Mouse (Mus musculus) c-Kit-negative CD71-positive TER-119-positive erythroid progenitor cells, embryonic 14.5 days (primary cell): Measurements from ENCODE around the gene Bcar3.

Experiments used
- DNase-seq: peaks from one replicate; pipeline ENCODE4 v3.0.0-alpha.2; 2013; ENCODE audit warnings: low read depth, low spot score

Bcar3 gene

DNA sequence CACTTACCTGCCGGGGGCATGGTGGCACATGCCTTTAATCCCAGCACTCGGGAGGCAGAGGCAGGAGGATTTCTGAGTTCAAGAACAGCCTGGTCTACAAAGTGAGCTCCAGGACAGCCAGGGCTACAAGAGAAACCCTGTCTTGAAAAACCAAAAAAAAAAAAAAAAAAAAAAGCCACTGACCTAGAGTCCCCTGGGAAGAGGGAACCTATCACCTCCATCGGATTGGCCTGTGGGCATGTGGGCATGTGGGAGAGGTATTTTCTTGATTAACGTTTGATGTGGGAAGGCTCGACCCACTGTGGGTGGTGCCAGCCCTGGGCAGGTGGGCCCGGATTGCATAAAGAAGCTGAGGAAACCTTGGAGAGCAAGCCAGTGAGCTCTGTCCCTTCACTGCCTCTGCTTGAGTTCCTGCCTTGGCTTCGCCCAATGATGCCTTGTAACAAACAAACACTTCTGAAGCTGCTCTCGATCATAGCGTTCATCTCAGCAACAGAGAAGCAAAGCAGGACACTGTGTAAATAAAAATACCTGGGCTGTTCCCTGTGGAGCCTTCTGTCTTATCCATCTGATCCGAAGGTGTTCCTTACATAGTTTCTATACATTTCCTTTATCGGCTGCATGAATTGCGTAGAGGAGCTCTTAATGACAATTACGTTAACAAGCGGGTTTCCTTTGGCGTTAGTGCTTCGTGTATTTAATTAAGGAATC is 124.8 kb downstream of the Bcar3 start:
- no peak for DNase-seq

DNA sequence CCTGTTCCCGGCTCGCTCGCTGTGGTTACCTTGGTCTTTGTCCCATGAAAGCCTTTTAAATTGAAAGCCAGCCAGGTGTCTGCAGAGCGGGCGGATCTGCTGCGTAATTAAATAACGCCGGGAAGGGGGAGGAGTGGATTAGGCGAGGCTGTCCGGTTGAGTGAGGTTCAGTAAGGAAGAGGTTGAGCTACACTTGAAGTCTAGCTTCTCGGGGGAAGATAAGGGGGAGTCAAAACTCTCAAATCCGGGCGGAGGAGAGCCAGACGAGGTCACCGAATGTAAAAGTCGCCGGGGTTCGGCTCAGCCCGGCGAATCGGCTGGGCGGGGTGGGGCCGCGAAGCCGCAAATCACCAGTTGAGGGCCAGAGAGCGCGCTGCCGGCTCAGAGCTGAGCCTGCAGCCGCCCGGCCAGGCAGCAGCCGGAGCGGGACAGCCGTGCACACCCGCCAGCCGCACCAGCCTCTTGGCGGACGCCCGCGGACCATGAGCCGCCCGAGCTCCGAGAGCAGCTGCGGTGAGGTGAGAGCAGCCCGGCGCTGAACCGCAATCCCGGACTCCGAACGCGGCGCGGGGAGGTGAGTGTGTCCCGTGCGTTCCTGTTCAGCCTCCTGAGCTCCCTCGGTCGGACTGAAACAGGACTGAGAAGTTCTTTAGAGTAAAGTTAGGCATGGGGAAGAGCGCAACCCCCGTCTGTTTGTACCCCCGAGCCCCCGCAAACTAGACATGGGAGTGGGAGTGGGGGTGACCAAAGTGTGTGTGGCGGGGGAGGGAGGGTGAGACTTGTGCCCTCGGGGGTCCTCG is 125.9 kb downstream of the Bcar3 start:
- no peak for DNase-seq

DNA sequence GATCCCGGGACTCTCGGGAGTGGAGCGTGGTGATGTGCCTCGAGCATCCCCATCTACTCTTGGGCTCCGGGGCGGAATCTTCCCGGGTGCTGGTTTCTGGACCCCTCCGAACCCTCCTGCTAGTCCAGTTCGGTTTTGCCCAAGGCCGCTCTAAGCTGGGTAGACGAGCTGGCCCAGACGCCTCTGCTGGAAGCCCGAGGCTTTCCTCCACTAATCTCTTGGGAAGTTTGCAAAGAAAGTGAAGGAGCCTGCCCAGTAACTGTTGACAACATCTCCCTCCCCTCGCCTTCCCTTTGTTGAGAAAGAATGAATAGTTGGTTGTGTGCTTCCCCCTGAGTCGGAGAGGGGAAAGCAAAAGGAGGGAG is 126.5 kb downstream of the Bcar3 start:
- DNase-seq = no peak

DNA sequence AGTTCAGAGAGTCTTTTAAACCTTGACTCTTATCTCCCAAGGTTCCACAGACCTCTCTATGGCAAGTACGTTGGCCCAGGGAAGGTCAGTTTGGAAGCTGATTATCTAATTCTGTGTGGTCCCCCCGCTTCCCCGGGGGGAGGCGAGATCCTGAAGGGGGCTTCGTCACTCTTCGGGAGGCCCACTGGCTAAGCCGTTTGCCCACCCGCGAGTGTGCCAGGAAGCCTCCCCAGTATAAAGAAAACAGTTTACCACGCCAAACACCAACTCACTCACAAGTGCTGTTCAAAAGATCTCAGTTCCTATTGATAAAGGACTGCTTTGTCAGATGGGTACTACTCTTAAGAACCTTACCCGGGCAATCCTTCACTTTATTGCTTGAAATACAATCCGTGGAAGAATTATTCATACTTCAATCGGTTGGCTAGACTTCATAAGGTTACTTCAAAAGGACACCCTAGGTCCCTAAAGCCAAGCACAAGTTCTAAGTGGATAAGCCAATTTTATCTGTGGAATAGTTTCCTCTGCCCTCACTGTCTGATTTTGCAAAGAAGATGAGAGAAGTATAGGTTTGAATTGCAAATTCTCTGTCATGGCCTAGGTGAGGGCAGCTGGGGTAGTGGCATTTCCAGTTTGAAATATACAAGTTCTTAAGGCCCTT is 127.2 kb downstream of the Bcar3 start:
- DNase-seq = no peak

DNA sequence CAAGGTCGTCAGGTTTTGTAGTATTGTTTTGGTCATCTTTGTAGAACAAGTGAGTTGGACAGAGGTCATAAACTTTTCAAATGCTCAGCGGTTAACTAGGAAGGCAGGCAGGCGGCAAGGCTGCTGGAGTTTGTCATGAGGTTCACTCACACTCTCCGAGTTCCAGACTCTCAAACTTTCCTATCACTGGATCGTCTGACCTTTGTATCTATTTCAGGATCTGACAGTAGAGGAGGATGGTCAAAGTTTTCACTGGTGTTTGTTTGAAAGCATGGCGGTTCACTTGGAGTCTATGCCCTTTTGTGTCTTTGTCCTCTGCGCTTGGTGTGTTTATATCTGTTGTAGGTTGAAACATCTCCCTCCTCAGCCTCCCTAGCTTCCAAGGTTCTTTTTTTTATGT is 127.9 kb downstream of the Bcar3 start:
- no peak for DNase-seq

DNA sequence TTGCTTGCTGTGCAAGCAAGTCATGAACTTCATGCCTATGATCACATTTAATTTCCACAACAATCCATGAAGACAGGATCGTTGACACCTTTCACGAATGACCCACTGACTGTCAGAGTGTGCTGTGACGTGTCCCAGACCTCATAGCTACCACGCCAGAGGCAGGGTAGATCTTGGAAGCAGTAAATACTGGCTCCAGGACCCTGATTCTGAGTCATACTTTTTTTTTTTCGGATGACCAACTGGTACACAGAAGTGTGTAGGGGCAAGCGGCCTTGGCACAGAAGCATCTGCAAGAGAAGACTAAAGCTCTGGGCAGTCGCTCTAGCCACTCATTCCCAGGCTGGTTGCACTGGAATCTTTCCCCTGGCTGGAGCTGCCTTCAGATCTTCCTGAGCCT is 128.3 kb downstream of the Bcar3 start:
- DNase-seq = no peak

DNA sequence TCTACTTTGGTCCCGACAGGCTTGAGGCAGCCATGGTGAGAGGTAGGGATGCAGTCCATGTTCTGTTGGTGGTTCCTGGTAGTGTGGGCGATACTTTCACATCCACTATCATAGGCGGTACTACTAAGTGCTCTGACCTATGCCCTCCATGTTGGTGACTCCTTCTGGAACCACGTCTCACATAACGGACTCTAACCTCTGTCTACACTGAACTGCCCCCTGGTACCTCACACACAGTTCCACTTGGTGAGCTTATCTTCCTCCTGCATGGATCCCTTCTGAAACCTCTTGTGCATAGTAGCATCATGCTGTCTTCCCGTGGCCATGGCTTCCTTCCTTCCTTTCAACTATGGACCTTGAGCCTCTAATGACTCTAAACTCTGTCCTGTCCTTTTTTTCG is 129.7 kb downstream of the Bcar3 start:
- no peak for DNase-seq

DNA sequence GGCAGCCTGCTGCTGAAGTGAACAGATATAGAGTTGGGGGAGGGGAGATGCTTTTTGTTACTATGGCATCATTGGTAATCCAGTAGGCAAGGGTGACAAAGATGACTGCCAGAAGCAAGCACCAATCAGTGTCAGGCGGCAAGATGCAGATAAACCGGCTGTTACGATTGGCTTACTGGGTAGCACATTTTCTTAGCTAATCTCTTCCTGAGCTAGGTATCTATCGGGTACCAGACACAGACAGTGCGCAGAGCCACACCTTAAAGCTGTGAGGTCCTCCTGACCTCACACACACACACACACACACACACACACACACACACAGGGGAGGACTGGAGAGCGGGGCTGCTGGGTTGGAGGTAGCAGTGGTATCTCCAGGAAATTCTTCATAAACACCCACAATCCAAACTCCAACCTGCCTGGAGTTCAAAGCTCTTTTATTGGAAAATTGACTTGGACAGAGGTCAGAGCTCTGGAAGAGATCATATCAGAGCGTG is 134.4 kb downstream of the Bcar3 start:
- DNase-seq = no peak

- DNase-seq = no peak
Measured at GRCm38 (mm10) chr3:122430780-122431497, 137.0 kb downstream of the Bcar3 start.

DNA sequence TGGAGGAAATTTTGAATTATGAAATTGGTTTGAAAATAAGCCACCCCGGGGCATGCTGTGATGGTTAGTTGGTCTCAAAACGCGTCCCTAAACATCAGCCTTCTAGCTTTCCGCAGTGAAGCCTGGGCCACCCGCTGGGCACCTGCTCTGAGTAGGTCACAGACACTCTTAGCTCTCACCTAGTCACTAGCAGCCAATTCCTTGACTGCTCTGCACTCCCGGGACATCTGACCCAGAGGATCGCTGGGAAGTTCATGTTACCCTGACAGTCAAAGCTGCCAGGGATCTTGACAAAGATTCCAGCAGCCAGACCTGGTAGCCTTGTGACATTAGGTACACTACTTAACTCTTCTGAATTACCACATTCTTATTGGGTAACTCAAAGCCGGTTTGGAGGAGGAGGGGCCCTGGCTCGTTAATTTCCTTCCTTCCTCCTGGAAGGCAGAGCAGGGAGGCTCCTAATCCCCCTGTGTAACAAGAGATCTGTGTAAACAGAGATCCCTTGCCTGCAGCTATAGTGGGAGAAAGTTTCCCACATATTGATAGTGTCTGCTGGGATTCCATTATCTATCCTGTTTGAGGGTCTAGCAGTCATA is 139.0 kb downstream of the Bcar3 start:
- no peak for DNase-seq

DNA sequence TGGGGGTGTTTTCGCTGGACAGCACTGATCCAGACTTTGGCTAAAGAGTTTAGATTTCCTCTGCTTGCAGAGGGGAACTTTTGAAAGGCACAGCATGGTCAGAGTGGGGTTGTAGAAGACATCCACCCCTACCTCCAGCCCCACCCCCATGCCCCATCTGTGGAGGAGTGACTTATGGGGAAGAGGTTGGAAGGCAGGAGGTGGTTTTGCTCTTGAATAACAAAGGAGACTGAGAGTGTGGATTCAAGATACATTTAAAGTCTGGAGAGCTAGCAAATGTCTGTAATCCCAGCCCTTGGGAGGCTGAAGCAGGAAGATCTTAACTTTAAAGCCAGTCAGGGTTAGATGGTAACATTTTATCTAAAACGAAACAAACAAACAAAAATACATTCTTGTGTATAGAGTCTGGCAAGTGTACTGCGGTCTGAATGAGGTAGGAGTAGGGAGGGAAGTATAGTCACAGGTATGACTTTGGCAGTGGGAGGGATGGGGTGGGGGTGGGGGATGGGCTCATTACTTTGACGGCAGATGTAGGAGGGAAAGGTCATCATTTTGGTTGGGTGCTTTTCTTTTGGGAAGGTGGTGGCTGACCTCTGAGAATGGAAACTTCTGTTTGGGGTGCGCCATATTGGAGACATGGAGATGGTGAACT is 140.2 kb downstream of the Bcar3 start:
- DNase-seq = no peak

- DNase-seq = no peak
Measured at GRCm38 (mm10) chr3:122434983-122435935, 141.3 kb downstream of the Bcar3 start.

DNA sequence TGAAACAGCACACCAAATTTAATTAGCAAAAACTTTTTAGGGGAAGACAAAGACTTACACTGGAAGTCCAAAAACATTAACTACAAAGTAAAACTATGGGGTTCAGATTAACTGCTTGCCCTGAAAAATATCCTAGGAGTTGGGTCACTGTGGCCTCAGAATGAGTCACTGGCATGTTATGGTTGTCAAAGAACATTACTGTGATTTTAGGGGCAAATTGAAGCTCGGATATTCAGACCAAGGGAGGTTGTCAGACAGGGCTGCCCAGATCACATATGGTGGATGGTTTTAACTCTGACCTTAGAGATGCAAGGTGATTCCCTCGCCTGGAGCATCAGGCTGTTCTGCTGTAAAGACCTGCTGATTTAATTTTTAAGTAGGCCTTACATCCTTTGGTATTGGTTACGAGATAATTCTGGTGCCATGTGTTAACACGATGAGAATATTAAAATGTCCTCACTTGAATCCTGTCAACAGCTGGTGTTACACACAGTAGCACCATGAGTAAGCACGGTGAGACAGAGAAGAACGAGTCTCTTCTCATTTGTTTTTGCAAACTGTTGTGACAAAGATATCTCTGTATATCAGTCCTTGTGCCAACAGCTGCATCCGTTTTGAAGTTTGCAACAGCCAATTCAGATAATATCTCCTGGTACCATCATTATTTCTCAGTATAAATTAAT is 144.3 kb downstream of the Bcar3 start:
- DNase-seq = no peak

- no peak for DNase-seq
Measured at GRCm38 (mm10) chr3:122445696-122446095, 151.8 kb downstream of the Bcar3 start.

- DNase-seq = no peak
Measured at GRCm38 (mm10) chr3:122446678-122447077, 152.7 kb downstream of the Bcar3 start.

DNA sequence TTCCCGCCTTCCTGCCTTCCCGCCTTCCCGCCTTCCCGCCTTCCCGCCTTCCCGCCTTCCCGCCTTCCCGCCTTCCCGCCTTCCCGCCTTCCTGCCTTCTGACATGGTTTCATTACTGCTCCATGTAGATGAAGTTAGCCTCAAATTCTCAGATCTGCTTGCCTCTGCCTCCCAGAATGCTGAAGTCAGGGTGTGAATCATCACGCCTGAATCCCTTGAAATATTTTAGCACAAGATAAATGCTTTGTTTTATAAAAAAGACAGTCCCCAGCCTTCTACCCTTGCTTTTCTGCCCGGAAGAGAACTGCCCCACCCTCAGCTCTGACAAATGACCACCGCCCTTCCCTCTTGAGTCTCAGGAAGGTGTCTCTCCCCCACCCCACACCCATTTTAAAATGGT is 154.3 kb downstream of the Bcar3 start:
- DNase-seq = no peak

DNA sequence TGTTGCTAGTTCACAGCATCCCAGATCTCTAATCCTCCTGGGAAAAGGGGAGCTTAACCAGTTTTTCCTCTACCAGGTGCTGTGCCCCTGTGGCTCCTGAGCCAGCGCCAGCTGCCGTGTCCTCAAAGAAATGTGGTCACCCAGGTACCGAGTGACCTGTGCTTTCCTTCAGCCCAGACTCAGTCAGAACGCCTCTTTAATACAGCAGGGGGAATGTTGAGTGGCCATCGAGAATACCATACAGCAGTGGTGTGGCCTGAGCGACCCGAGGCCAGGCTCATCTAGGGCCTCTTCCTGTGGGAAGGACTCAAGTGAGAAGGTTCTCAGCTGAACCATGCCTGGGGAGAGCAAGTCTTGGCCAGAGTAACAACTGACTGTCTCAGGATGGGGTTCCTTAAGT is 156.1 kb downstream of the Bcar3 start:
- DNase-seq = no peak

- no peak for DNase-seq
Measured at GRCm38 (mm10) chr3:122453875-122454274, 159.9 kb downstream of the Bcar3 start.

- no peak for DNase-seq
Measured at GRCm38 (mm10) chr3:122456156-122456555, 162.2 kb downstream of the Bcar3 start.
